Mouse (Mus musculus): ENCODE data around the gene Lman1l. TPM values are rescaled to one million over a fixed set of nuclear protein-coding genes. Genes with fewer than 3 reads are reported as not detected.

The Lman1l gene
- polyA plus RNA-seq, 1 experiment, result 0.06 TPM

DNA sequence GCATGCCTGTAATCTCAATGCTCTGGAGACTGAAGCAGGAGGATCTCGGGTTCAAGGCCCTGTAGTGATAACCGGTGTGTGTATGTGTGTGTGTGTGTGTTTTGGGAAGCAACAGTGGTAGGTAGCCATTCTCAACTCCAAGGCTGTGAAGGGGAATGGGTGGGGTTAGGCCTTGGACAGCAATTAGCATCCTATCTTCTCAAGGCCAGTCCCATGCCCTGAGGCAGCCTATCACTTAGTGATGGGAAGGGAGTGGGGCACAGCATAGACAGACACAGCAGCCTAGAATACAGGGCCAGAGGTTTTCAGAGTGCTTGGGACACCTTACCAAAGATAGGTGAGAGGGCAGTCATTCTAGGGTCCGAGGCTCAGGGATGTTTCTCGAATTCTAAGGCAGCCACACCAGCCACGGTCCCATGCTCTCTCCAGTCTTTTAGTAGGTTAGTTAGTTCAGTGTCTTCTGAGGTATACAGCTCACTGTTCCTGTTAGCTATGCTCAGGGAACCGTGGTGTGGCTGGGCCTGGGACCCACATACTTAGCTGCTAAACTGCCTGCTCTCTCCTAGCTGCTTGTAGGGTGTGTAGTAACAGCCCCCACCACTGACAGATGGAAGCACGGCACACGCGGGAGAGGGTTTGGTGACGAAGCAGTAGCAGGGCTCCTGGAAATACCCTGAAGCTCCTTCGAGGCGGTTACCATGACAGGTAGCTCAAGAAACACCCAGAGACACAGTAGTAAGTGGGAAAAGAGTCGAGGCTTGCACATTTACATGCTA lies 21.4 kb upstream of the Lman1l start:
- no peak for DNase-seq
- TF ChIP-seq CTCF (IDR thresholded peaks at IDR 0.05; ENCODE audit: insufficient read depth, low read length) (no peak), POLR2A (IDR thresholded peaks at IDR 0.05; ENCODE audit: borderline replicate concordance, extremely low read depth, low read depth, low read length) (no peak)
- 68% methylated on average over 13 of the region's 13 CpGs for WGBS
- Histone ChIP-seq H3K4me1 (ENCODE audit: control insufficient read depth, insufficient read depth, low read length) (peaks cover 48% of the 10 kb centered on the region), H3K4me3 (replicated peaks; ENCODE audit: extremely low read depth, low read depth, low read length) (no peak overlapping the region)

DNA sequence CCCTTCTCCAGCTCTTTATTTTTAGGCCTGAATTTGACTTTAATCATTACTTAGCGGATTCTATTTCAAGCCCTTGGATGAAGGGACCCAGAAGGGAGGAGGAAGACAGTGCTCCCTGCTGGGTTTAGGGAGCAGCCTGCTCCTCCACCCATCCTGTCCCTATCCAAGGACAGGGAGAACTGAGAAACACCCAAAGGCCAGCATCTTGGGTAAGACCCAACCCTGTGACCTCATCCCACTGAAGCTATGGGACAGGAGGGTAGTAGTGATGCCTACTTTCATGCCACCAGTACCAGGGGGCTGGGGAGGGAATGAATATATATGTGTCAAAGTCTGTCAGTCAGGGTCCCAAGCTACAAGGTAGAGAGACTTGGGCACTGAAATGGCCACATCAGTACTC lies 20.4 kb upstream of the Lman1l start:
- TF ChIP-seq CTCF (IDR thresholded peaks at IDR 0.05; ENCODE audit: insufficient read depth, low read length), result no peak
- no peak for TF ChIP-seq POLR2A (IDR thresholded peaks at IDR 0.05; ENCODE audit: borderline replicate concordance, extremely low read depth, low read depth, low read length)
- no peak for DNase-seq
- Histone ChIP-seq H3K4me3 (replicated peaks; ENCODE audit: extremely low read depth, low read depth, low read length) (no peak overlapping the region), H3K4me1 (ENCODE audit: control insufficient read depth, insufficient read depth, low read length) (peaks cover 49% of the 10 kb centered on the region)
- WGBS, result 60% methylated on average over 1 of the region's 1 CpGs

DNA sequence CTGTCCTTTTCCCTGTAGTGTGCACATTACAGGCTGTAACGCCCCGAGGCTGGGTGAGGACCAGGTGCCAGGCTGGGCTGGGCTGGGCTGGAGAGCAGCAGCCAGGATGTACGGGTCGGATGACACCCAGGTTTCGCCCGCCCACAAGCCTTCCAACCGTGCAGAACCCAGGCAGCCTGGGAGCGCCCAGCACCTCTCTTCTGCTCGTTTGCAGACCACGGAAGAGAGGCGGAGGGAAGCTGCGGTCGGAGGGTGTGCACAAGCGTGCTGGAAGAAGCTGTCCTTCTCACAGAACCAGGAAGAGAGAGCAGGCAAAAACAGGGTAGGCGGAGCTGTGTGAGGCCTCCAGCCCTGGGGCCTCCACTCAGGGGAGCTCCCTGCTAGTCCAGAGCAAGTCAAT lies 19.8 kb upstream of the Lman1l start:
- Histone ChIP-seq H3K4me1 (ENCODE audit: control insufficient read depth, insufficient read depth, low read length) (peaks cover 48% of the 10 kb centered on the region), H3K4me3 (replicated peaks; ENCODE audit: extremely low read depth, low read depth, low read length) (no peak overlapping the region)
- peak; percentile 54 for DNase-seq
- TF ChIP-seq POLR2A (IDR thresholded peaks at IDR 0.05; ENCODE audit: borderline replicate concordance, extremely low read depth, low read depth, low read length), result peak; percentile 55; the same call in 1 of the 2 replicates
- TF ChIP-seq CTCF (IDR thresholded peaks at IDR 0.05; ENCODE audit: insufficient read depth, low read length), result no peak
- 6% methylated on average over 15 of the region's 15 CpGs for WGBS

DNA sequence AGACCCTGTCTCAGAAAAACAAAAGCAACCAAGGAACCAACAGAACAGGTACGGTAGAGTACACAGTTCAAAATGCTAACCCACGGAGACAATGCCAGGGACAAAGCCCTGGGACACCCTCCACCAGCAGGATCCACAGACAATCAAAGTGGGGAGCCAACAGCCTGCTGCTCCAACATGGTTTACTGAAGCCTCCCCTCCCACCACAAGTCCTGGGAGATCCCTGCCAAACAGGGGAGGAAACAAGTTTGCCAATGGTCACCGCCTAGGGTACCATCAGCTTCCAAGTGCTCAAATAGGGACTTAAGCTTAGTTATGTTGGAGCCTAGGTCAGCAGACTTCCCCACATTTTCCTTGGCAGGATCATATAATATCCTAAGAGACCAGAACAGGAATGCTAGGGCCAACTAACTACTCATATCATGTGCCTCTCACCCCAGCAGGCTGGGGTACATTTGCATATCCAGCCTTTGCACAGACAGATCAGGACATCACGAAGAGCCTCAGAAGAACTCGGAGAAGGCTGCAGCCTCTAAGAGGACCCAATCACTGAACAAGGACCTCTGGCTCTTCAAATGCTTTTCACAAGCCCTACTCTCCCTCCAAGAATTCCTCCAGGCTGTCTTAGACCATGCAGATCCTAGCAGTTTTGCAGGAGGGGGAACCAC lies 19.2 kb upstream of the Lman1l start:
- DNase-seq, result no peak
- WGBS, result 25% methylated on average over 5 of the region's 5 CpGs
- Histone ChIP-seq H3K4me1 (ENCODE audit: control insufficient read depth, insufficient read depth, low read length) (peaks cover 50% of the 10 kb centered on the region), H3K4me3 (replicated peaks; ENCODE audit: extremely low read depth, low read depth, low read length) (no peak overlapping the region)
- TF ChIP-seq POLR2A (IDR thresholded peaks at IDR 0.05; ENCODE audit: borderline replicate concordance, extremely low read depth, low read depth, low read length) (no peak), CTCF (IDR thresholded peaks at IDR 0.05; ENCODE audit: insufficient read depth, low read length) (no peak)

DNA sequence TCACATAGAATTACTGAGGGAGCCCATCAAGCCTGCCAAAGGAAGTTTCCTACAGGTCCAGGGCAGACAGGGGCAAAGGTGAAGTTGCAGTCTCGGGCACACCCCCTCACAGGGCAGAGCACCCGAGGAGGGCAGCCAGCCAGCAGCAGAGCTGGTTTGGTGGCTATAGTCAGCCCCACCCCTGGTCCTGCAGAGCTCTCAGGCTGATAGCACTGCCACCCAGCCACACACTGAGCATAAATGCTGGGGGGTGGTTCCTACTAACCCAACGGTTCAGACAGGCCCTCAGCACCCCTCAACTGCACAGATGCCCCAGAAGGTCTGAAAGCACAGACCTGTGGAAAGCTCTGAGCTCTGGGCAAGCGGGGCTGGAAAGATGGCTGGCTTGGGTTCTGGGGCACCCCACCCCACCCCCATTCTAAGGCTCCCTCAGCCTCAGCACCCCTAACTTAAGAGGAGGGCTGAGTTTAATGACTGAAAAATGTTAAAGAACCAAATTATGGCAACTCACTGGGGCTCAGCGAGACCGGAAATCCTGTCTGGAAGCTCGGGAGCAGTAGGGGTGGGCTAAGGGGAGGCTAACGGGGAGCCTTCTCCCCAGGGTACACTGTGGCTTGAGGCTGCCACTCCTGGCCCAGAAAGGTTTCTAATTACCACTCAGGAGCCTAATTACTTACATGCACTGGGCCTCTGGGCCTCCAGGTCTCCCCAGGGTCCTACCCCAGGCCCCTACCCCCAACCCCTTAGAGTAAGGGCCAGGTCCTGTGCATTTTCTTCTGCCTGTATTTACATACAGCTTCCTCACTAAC lies 18.3 kb upstream of the Lman1l start:
- no peak overlapping the region for H3K4me3 ChIP-seq (replicated peaks; ENCODE audit: extremely low read depth, low read depth, low read length)
- peak; percentile 74 for DNase-seq
- peaks cover 53% of the 10 kb centered on the region for H3K4me1 ChIP-seq (ENCODE audit: control insufficient read depth, insufficient read depth, low read length)
- TF ChIP-seq POLR2A (IDR thresholded peaks at IDR 0.05; ENCODE audit: borderline replicate concordance, extremely low read depth, low read depth, low read length) (peak; percentile 49; the same call in 1 of the 2 replicates), CTCF (IDR thresholded peaks at IDR 0.05; ENCODE audit: insufficient read depth, low read length) (no peak)
- 20% methylated on average over 8 of the region's 8 CpGs for WGBS

DNA sequence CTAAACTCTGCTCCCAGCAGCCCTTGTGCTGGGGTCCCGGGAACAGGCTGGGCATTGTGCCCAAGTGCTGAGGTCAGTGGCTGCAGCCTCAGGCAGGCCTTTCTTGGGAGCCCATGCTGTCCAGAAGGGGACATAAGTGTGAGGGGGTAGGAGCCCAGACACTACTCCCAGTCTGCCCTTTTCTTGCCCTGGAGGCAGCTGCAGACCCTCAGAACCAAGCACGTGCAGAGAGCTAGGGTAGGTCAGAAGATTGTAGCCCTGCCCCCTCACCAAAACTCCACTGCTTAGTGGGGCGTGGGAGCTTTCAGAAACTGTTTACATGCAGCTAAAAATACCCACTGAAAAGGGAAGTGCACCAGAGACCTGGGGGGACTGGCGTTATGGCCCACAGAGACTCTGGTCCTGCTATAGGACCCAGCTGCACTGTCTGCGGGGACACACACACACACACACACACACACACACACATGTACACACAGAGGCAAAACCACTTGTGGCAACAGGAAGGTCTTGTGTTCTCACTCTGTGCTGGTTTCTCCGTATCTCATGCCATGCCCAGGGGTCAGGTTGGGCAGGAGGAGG lies 17.3 kb upstream of the Lman1l start:
- Histone ChIP-seq H3K4me3 (replicated peaks; ENCODE audit: extremely low read depth, low read depth, low read length) (peak overlapping the region; percentile 31), H3K4me1 (ENCODE audit: control insufficient read depth, insufficient read depth, low read length) (peaks cover 54% of the 10 kb centered on the region)
- WGBS, result under 1% methylated on average over 6 of the region's 6 CpGs
- peak; percentile 46 for DNase-seq
- no peak for TF ChIP-seq POLR2A (IDR thresholded peaks at IDR 0.05; ENCODE audit: borderline replicate concordance, extremely low read depth, low read depth, low read length)
- TF ChIP-seq CTCF (IDR thresholded peaks at IDR 0.05; ENCODE audit: insufficient read depth, low read length), result no peak

DNA sequence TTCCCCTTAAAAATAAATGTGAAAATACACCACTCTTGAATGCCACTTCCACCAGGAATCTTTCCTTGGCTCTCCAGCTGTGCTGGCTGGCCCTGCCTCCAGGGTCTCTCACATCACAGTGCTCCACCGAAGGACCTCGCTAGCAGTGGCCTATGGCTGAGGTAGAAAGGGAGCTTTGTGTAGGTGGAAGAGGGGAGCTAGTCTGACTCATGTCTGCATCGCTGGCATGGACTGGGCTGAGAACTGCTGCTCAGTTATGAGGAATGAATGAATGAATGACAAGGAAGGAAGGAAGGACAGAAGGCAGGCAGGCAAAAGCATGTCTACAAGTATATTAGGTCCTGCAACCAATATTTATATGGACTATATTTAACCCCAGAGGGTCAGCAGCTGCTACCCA lies 16.7 kb upstream of the Lman1l start:
- DNase-seq, result no peak
- TF ChIP-seq CTCF (IDR thresholded peaks at IDR 0.05; ENCODE audit: insufficient read depth, low read length) (no peak), POLR2A (IDR thresholded peaks at IDR 0.05; ENCODE audit: borderline replicate concordance, extremely low read depth, low read depth, low read length) (no peak)
- Histone ChIP-seq H3K4me1 (ENCODE audit: control insufficient read depth, insufficient read depth, low read length) (peaks cover 54% of the 10 kb centered on the region), H3K4me3 (replicated peaks; ENCODE audit: extremely low read depth, low read depth, low read length) (no peak overlapping the region)
- WGBS, result 16% methylated on average over 3 of the region's 3 CpGs

DNA sequence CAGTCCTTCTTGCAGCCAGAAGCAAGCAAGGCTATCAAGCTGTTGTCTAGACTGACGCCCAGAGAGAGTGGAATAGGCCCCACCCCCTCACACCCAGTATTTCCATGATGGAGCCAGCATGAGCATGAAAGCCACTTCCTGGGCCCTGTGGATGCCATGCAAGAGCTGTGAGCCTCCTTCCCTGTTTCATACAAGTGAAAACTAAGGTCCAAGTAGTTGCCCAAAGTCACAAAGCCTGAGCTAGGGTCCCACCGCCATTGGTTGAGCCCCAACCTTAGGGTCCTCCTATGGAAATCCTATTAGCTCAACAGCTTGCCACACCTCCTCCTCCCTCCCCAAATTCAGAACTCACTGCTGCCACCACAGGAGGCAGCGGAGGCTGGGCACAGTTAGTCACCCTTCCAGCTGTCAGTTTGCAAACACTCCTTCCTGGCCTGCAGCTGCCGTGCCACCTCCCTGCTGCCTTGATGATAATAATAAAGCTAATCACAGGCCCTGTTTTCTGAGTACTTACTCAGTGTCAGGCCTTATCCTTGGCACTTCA lies 13.0 kb upstream of the Lman1l start:
- peaks cover 24% of the 10 kb centered on the region for H3K4me1 ChIP-seq (ENCODE audit: control insufficient read depth, insufficient read depth, low read length)
- WGBS, result 18% methylated on average over 4 of the region's 4 CpGs
- TF ChIP-seq POLR2A (IDR thresholded peaks at IDR 0.05; ENCODE audit: borderline replicate concordance, extremely low read depth, low read depth, low read length) (no peak), CTCF (IDR thresholded peaks at IDR 0.05; ENCODE audit: insufficient read depth, low read length) (peak; percentile 35; the same call in 1 of the 2 replicates)
- DNase-seq, result no peak
- H3K4me3 ChIP-seq (replicated peaks; ENCODE audit: extremely low read depth, low read depth, low read length), result no peak overlapping the region
